Mouse (Mus musculus) kidney, embryonic 15.5 days (tissue): ENCODE data around the gene Cdk6. TPM values are rescaled to one million over a fixed set of nuclear protein-coding genes. Genes with fewer than 3 reads are reported as not detected.

Experiments
- polyA plus RNA-seq: library from polyadenylated mRNA; unstranded; fragments of >200 nt; fragmentation: Nextera tagmentation; extraction: Ambion mirVana; gene quantifications from 2 replicates; pipeline ENCODE4 v1.2.1, GENCODE M21; 2015

The Cdk6 gene
- polyA plus RNA-seq, 1 experiment from 2014 or later: 22.3 TPM

Other genes starting within 250 kb of the Cdk6 start
- gene Fam133b, start 202.3 kb downstream of the Cdk6 start, polyA plus RNA-seq: 31.4 and 31.6 TPM in 2 replicates
- 3.0 and 3.4 TPM in 2 replicates for gene 1700109H08Rik, start 230.1 kb downstream of the Cdk6 start, polyA plus RNA-seq